Mouse (Mus musculus) limb, embryonic 14.5 days (tissue): Measurements from ENCODE around the gene Usp17lc. TPM values are rescaled to one million over a fixed set of nuclear protein-coding genes. Genes with fewer than 3 reads are reported as not detected.
"Not testable (repeated sequence)": the region's sequence is repeated elsewhere in the genome, so short reads cannot be mapped to it uniquely, and the experiment has no call there.

Source experiments
- ATAC-seq: fragments of 200-750 bp; cut with Nextera tagmentation; 2 replicates; pipeline ENCODE4 v1.8.0; 2017; ENCODE audit warnings: low read depth, moderate number of reproducible peaks, moderate TSS enrichment; ENCODE audit not compliant: low FRiP score
- DNase-seq: peaks from one replicate; pipeline ENCODE4 v3.0.0-alpha.2; 2015; ENCODE audit warnings: low spot score
- H3K27ac ChIP-seq: fragments of 300-500 bp; sonication (generic); replicated peaks from 2 replicates; pipeline ENCODE4 v1.5.1; 2014; ENCODE audit warnings: low read depth, mild to moderate bottlenecking, low read length, moderate library complexity, mixed read lengths
- H3K27me3 ChIP-seq: fragments of 300-500 bp; sonication (generic); 2 replicates; pipeline ENCODE4 v1.6.1; 2014; ENCODE audit warnings: low read length, mixed read lengths; ENCODE audit not compliant: control insufficient read depth, insufficient read depth
- H3K36me3 ChIP-seq: fragments of 300-500 bp; sonication (generic); 2 replicates; pipeline ENCODE4 v1.6.1; 2014; ENCODE audit warnings: mild to moderate bottlenecking, low read length, moderate library complexity, mixed read lengths; ENCODE audit not compliant: control insufficient read depth, insufficient read depth
- H3K4me1 ChIP-seq: fragments of 300-500 bp; sonication (generic); 2 replicates; pipeline ENCODE4 v1.6.1; 2014; ENCODE audit warnings: antibody characterized with exemption, low read length, mixed read lengths; ENCODE audit not compliant: control insufficient read depth, insufficient read depth
- H3K4me2 ChIP-seq: fragments of 300-500 bp; sonication (generic); replicated peaks from 2 replicates; pipeline ENCODE4 v1.6.1; 2014; ENCODE audit warnings: low read depth, mild to moderate bottlenecking, low read length, moderate library complexity; ENCODE audit not compliant: severe bottlenecking
- H3K4me3 ChIP-seq: fragments of 300-500 bp; sonication (generic); replicated peaks from 2 replicates; pipeline ENCODE4 v1.5.1; 2014; ENCODE audit warnings: low read length
- H3K9ac ChIP-seq: fragments of 300-500 bp; sonication (generic); 2 replicates; pipeline ENCODE4 v1.6.1; 2014; ENCODE audit warnings: mild to moderate bottlenecking, low read depth, low read length, moderate library complexity; ENCODE audit not compliant: severe bottlenecking
- H3K9me3 ChIP-seq: fragments of 300-500 bp; sonication (generic); 2 replicates; pipeline ENCODE4 v1.6.1; 2016; ENCODE audit warnings: low read length; ENCODE audit not compliant: control insufficient read depth
- POLR2A ChIP-seq: fragments of 200-500 bp; IDR thresholded peaks from 2 replicates; pipeline ENCODE4 v1.8.0; 2012; ENCODE audit warnings: inconsistent platforms, mild to moderate bottlenecking, moderate library complexity, borderline replicate concordance; ENCODE audit not compliant: insufficient read depth, insufficient read length; ENCODE audit errors: extremely low read depth
- WGBS: fragments of 180-500 bp; shearing (Covaris S2); extraction: QIAGEN DNeasy Blood & Tissue Kit; methylation state at CpG from one replicate; pipeline ENCODE4 v1.1.7; 2014; 5-methylcytosine and 5-hydroxymethylcytosine counted together
- polyA plus RNA-seq, 2 experiments: library from polyadenylated mRNA; depleted of rRNA in 1 of 2; stranded (reverse) in 1 of 2; unstranded in 1 of 2; fragments of >200 nt; fragmentation: Nextera tagmentation in 1 of 2; extraction: Ambion mirVana in 1 of 2; gene quantifications; 2 replicates each; pipeline versions ENCODE4 v1.2.1 to v1.2.3; 2012 to 2014

The Usp17lc gene
- polyA plus RNA-seq (2012; rRNA removed) (not detected in 2 replicates), polyA plus RNA-seq (2014; fragmentation: Nextera tagmentation; extraction: Ambion mirVana) (not detected in 2 replicates)

DNA sequence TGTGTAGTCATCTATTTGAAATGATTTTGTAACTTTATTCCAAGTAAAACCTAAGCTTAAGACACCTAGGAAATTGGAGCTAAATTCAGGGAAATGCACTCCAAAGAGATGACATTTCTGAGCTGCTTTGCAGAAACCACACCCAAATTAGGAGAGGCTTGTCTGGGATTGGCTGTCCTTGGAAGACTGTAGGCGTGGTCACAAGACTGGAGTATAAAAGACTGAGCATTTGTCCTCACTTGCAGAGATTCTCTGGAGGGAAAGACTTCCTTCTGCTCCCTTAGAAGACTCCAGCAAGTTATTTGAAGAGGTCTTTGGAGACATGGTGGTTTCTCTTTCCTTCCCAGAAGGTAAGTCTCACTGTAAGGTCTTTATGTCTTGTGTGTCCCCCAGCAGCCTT, at the start of gene Usp17lc:
Gene Usp17lc (plus strand): TSS at position 301 of the 400 bp plus-strand sequence.
- not testable (repeated sequence) for H3K4me1 ChIP-seq, H3K27ac ChIP-seq, H3K4me3 ChIP-seq, H3K9ac ChIP-seq, DNase-seq, ATAC-seq, H3K27me3 ChIP-seq, H3K9me3 ChIP-seq, H3K4me2 ChIP-seq, H3K36me3 ChIP-seq
- 58% methylated on average over 1 of the region's 1 CpGs for WGBS

DNA sequence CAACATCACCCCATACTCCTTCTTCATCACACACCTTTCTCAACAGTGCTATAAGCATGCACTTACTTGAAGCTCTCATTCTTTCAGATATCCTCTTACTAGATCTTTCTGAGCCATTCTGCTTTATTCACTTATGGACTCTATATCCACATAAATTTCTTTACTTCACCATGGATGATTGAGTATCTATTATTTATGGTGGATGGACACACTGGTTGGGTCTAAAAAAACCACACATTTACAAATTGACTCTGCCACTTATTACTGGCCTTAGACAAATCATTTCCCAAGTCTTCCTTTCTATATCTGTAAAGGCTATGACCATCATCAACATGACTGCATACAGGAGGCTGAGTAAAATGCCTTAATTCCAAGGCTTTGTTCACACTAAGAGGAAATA, 28.8 kb upstream of the Usp17lc start, which contains the start of gene Olfr603:
Gene Olfr603 (minus strand): TSS at position 101 of the 400 bp plus-strand sequence.
- no peaks in the 10 kb centered on the region for H3K4me1 ChIP-seq
- DNase-seq (no peak), ATAC-seq (no peak)
- H3K27me3 ChIP-seq: no peaks in the 10 kb centered on the region
- H3K4me3 ChIP-seq: no peak within 1 kb of the TSS
- H3K9ac ChIP-seq: no peak within 1 kb of the TSS
- no peaks in the 10 kb centered on the region for H3K9me3 ChIP-seq
- no peak within 1 kb of the TSS for H3K27ac ChIP-seq
- no peak for TF ChIP-seq POLR2A
- no peak within 1 kb of the TSS for H3K4me2 ChIP-seq
- H3K36me3 ChIP-seq: no peaks in the 10 kb centered on the region

DNA sequence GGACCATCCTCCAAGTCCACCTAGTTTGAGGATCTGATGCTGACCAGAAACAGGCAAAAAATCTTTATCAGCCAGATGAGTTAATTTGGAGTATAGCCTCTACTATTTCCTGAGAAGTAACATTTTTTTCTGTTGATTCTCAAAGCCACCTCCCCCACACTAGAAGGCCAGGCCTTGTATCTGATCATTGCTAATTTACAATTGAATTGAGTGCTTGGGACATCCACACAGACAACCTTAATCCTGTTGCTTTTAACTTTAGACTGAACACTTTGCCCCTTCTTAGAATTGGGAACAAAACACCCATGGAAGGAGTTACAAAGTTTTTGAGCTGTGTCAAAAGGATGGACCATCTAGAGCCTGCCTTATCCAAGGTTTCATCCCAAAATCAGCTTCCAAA, 17.1 kb upstream of the Usp17lc start:
- no peak for TF ChIP-seq POLR2A
- no peak for DNase-seq

DNA sequence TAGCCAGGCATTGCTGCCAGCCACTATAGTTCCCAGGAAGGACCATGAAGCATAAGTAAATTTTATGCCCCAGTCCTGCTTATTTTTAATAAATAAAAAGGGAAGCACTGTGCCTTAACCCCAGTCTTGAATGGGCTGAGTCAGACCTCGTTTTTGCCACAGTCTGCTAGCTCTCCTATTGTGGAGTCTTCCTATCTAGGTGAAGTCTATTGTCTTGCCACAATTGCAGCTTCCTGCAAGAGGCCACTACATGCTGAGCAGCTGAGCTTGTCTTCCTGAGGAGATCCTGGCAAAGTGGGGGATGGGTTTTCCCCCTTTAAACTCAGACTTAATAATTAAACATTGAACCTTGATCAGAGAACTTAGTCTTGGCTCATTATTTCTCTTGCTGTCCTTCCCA, 15.9 kb upstream of the Usp17lc start:
- H3K4me1 ChIP-seq: no peaks in the 10 kb centered on the region
- no peaks in the 10 kb centered on the region for H3K36me3 ChIP-seq
- no peak overlapping the region for H3K9ac ChIP-seq
- no peak overlapping the region for H3K27ac ChIP-seq
- no peak overlapping the region for H3K4me3 ChIP-seq
- TF ChIP-seq POLR2A: no peak
- no peaks in the 10 kb centered on the region for H3K9me3 ChIP-seq
- H3K4me2 ChIP-seq: no peak overlapping the region
- DNase-seq (no peak), ATAC-seq (no peak)
- 27% methylated on average over 1 of the region's 1 CpGs for WGBS
- H3K27me3 ChIP-seq: no peaks in the 10 kb centered on the region

More for the DNA sequence above, 17.1 kb upstream of the Usp17lc start:
- no peak for ATAC-seq
- Histone ChIP-seq H3K4me2 (no peak overlapping the region), H3K27ac (no peak overlapping the region), H3K9me3 (no peaks in the 10 kb centered on the region), H3K4me1 (no peaks in the 10 kb centered on the region), H3K36me3 (no peaks in the 10 kb centered on the region), H3K27me3 (no peaks in the 10 kb centered on the region), H3K9ac (no peak overlapping the region), H3K4me3 (no peak overlapping the region)

DNA sequence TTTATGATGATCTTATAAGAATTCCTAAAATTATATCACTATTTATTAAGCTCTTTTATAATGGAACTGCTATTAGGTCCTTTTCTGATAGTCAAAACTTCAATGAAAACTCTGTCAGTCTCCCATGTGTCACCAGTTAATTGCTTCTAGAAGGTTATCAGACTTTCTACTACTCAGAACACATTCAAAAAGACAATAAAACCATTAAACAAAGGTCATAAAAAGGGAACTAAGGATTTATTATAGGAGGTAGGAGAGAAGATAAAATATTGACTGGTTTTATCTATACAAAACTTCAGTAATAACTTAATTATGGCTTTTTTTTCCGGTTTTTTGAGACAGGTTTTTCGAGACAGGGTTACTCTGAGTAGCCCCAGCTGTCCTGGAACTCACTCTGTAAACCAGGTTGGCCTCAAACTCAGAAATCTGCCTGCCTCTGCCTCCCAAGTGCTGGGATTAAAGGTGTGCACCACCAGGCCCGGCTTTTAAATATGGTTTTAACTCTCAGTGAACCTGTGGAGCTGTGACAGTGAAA, 8.3 kb upstream of the Usp17lc start:
- not testable (repeated sequence) for H3K4me1 ChIP-seq, H3K4me2 ChIP-seq, H3K36me3 ChIP-seq, DNase-seq, H3K9ac ChIP-seq, ATAC-seq, H3K27ac ChIP-seq, H3K9me3 ChIP-seq, H3K4me3 ChIP-seq, H3K27me3 ChIP-seq
- 75% methylated on average over 3 of the region's 3 CpGs for WGBS

DNA sequence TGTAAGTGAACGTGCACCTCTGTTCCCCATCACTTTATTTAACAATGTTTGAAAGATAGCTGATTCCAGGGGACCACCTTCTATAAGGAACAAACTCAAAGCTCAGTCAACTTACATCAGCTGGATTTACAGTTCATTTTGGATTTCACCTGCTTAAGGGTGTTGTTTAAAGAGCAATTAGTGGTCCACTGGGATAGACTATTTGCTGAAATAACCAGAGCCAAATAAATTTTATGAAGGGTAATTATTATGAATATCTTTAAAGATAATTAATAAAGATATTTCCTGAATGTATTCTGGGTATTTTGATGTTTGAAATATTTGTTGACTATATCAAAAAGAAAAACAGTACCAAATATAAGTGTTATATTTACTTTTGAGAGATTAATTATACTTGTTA, 30.5 kb downstream of the Usp17lc start, which contains the start of gene Olfr605:
Gene Olfr605 (minus strand): TSS at position 101 of the 400 bp plus-strand sequence.
- WGBS: 90% methylated on average over 1 of the region's 1 CpGs
- Histone ChIP-seq H3K27ac (no peak within 1 kb of the TSS), H3K4me2 (no peak within 1 kb of the TSS), H3K4me1 (no peaks in the 10 kb centered on the region), H3K4me3 (no peak within 1 kb of the TSS), H3K9ac (no peak within 1 kb of the TSS), H3K9me3 (no peaks in the 10 kb centered on the region), H3K27me3 (no peaks in the 10 kb centered on the region), H3K36me3 (no peaks in the 10 kb centered on the region)
- TF ChIP-seq POLR2A: no peak
- no peak for DNase-seq
- ATAC-seq: no peak
